Mouse (Mus musculus) CH12.LX (cell line): Measurements from ENCODE around the gene Gltpd2. TPM values are rescaled to one million over a fixed set of nuclear protein-coding genes. Genes with fewer than 3 reads are reported as not detected.

ENCODE experiments used
- DNase-seq: peaks from one replicate; pipeline ENCODE4 v3.0.0-alpha.2; 2013; ENCODE audit errors: extremely low read depth
- H3K27ac ChIP-seq: 2 replicates; pipeline ENCODE4 v1.5.1; 2012; ENCODE audit warnings: low read depth, mild to moderate bottlenecking, control low read depth, moderate library complexity; ENCODE audit not compliant: insufficient read depth
- H3K27me3 ChIP-seq: replicated peaks from 2 replicates; pipeline ENCODE3; 2012; ENCODE audit warnings: inconsistent platforms
- H3K36me3 ChIP-seq, 2 experiments: replicated peaks in 1 of 2; 2 replicates each; pipeline versions ENCODE3 to v1.6.1; 2012; ENCODE audit warnings: inconsistent platforms in 1 of 2, low read length in 1 of 2, mild to moderate bottlenecking in 1 of 2, mixed read lengths in 1 of 2, moderate library complexity in 1 of 2; ENCODE audit not compliant: control insufficient read depth in 1 of 2, insufficient read depth in 1 of 2
- H3K4me1 ChIP-seq, 2 experiments: 2 replicates each; pipeline ENCODE4 v1.6.1; 2012; ENCODE audit warnings: inconsistent platforms in 1 of 2, moderate library complexity in 1 of 2; ENCODE audit not compliant: insufficient read depth in 2 of 2, control insufficient read depth in 1 of 2
- H3K4me2 ChIP-seq: 2 replicates; pipeline ENCODE4 v1.6.1; 2012; ENCODE audit warnings: low read depth, mild to moderate bottlenecking, control low read depth; ENCODE audit not compliant: poor library complexity, insufficient read depth, severe bottlenecking
- H3K4me3 ChIP-seq, 3 experiments: fragments of 150-350 bp in 1 of 3; sonication (generic) in 1 of 3; replicated peaks in 1 of 3; 2 replicates each; pipeline versions ENCODE3 to v1.5.1; 2011 to 2012; ENCODE audit warnings: low read depth in 2 of 3, low read length in 2 of 3, mild to moderate bottlenecking in 2 of 3, moderate library complexity in 2 of 3, control low read depth in 1 of 3, improper control_type of control experiment in 1 of 3, inconsistent platforms in 1 of 3, mixed read lengths in 1 of 3; ENCODE audit not compliant: poor library complexity in 1 of 3
- H3K79me2 ChIP-seq: replicated peaks from 2 replicates; pipeline ENCODE4 v1.6.1; 2012; ENCODE audit warnings: mild to moderate bottlenecking, moderate library complexity; ENCODE audit not compliant: control insufficient read depth, poor library complexity, insufficient read depth, severe bottlenecking; ENCODE audit errors: extremely low read depth
- H3K9ac ChIP-seq: 2 replicates; pipeline ENCODE4 v1.6.1; 2012; ENCODE audit warnings: low read depth, mild to moderate bottlenecking, control low read depth, moderate library complexity; ENCODE audit not compliant: insufficient read depth
- H3K9me3 ChIP-seq: replicated peaks from 2 replicates; pipeline ENCODE3; 2012; ENCODE audit warnings: low read length, inconsistent platforms, mixed read lengths
- BHLHE40 ChIP-seq: IDR thresholded peaks from 2 replicates; pipeline ENCODE4 v1.6.1; 2011; ENCODE audit warnings: mild to moderate bottlenecking, low read depth, low read length, improper control_type of control experiment
- CHD1 ChIP-seq: IDR thresholded peaks from 2 replicates; pipeline ENCODE4 v1.6.1; 2012; ENCODE audit warnings: low read depth, low read length, improper control_type of control experiment, inconsistent platforms
- CHD2 ChIP-seq: IDR thresholded peaks from 2 replicates; pipeline ENCODE4 v1.6.1; 2011; ENCODE audit warnings: low read length, improper control_type of control experiment
- CTCF ChIP-seq, 2 experiments: IDR thresholded peaks in 1 of 2; conservative IDR thresholded peaks in 1 of 2; 2 replicates each; pipeline ENCODE4 v1.5.1; 2011 to 2012; ENCODE audit warnings: low read depth in 2 of 2, low read length in 2 of 2, improper control_type of control experiment in 1 of 2, inconsistent platforms in 1 of 2, mild to moderate bottlenecking in 1 of 2, moderate library complexity in 1 of 2
- ELF1 ChIP-seq: IDR thresholded peaks from 2 replicates; pipeline ENCODE4 v1.6.1; 2014; ENCODE audit warnings: low read depth, mild to moderate bottlenecking, inconsistent platforms, low read length, improper control_type of control experiment
- EP300 ChIP-seq: IDR thresholded peaks from 2 replicates; pipeline ENCODE4 v1.6.1; 2011; ENCODE audit warnings: low read length, improper control_type of control experiment
- ETS1 ChIP-seq: conservative IDR thresholded peaks from 2 replicates; pipeline ENCODE4 v1.6.1; 2012; ENCODE audit warnings: low read depth, mild to moderate bottlenecking, inconsistent platforms, low read length, improper control_type of control experiment, moderate library complexity
- GABPA ChIP-seq: IDR thresholded peaks from 2 replicates; pipeline ENCODE4 v1.6.1; 2012; ENCODE audit warnings: low read depth, low read length, improper control_type of control experiment, inconsistent platforms; ENCODE audit not compliant: insufficient replicate concordance
- HCFC1 ChIP-seq: IDR thresholded peaks from 2 replicates; pipeline ENCODE4 v1.6.1; 2012; ENCODE audit warnings: low read depth, mild to moderate bottlenecking, inconsistent platforms, low read length, improper control_type of control experiment
- IRF4 ChIP-seq: IDR thresholded peaks from 2 replicates; pipeline ENCODE4 v1.6.1; 2014; ENCODE audit warnings: low read depth, mild to moderate bottlenecking, inconsistent platforms, low read length, improper control_type of control experiment
- JUN ChIP-seq: IDR thresholded peaks from 2 replicates; pipeline ENCODE4 v1.6.1; 2011; ENCODE audit warnings: low read depth, mild to moderate bottlenecking, low read length, improper control_type of control experiment, moderate library complexity; ENCODE audit not compliant: insufficient read depth
- JUND ChIP-seq: conservative IDR thresholded peaks from 2 replicates; pipeline ENCODE4 v1.6.1; 2011; ENCODE audit warnings: low read depth, low read length, improper control_type of control experiment
- KAT2A ChIP-seq: IDR thresholded peaks from 2 replicates; pipeline ENCODE4 v1.6.1; 2012; ENCODE audit warnings: low read length, improper control_type of control experiment, inconsistent platforms; ENCODE audit not compliant: insufficient replicate concordance
- MAFK ChIP-seq: IDR thresholded peaks from 2 replicates; pipeline ENCODE4 v1.6.1; 2011; ENCODE audit warnings: low read length, improper control_type of control experiment; ENCODE audit not compliant: insufficient replicate concordance
- MAX ChIP-seq: IDR thresholded peaks from 2 replicates; pipeline ENCODE4 v1.6.1; 2011; ENCODE audit warnings: low read length, improper control_type of control experiment
- MEF2A ChIP-seq: IDR thresholded peaks from 2 replicates; pipeline ENCODE4 v1.6.1; 2014; ENCODE audit warnings: low read depth, mild to moderate bottlenecking, inconsistent platforms, low read length, improper control_type of control experiment, borderline replicate concordance
- MXI1 ChIP-seq: IDR thresholded peaks from 2 replicates; pipeline ENCODE4 v1.6.1; 2011; ENCODE audit warnings: mild to moderate bottlenecking, low read depth, low read length, improper control_type of control experiment
- NELFE ChIP-seq: IDR thresholded peaks from 2 replicates; pipeline ENCODE4 v1.6.1; 2011; ENCODE audit warnings: low read depth, low read length, improper control_type of control experiment
- NRF1 ChIP-seq: IDR thresholded peaks from 2 replicates; pipeline ENCODE4 v1.6.1; 2014; ENCODE audit warnings: low read depth, mild to moderate bottlenecking, inconsistent platforms, low read length, improper control_type of control experiment, moderate library complexity
- PAX5 ChIP-seq: IDR thresholded peaks from 2 replicates; pipeline ENCODE4 v1.6.1; 2012; ENCODE audit warnings: low read length, inconsistent platforms, mixed read lengths
- POLR2A ChIP-seq: IDR thresholded peaks from 2 replicates; pipeline ENCODE4 v1.6.1; 2011; ENCODE audit warnings: low read depth, mild to moderate bottlenecking, improper control_type of control experiment, low read length
- POLR2AphosphoS2 ChIP-seq: IDR thresholded peaks from 2 replicates; pipeline ENCODE4 v1.6.1; 2011; ENCODE audit warnings: low read depth, low read length, improper control_type of control experiment
- RCOR1 ChIP-seq: conservative IDR thresholded peaks from 2 replicates; pipeline ENCODE4 v1.6.1; 2012; ENCODE audit warnings: low read depth, mild to moderate bottlenecking, inconsistent platforms, low read length, improper control_type of control experiment
- SIN3A ChIP-seq: IDR thresholded peaks from 2 replicates; pipeline ENCODE4 v1.6.1; 2012; ENCODE audit warnings: low read length, improper control_type of control experiment, inconsistent platforms
- TCF12 ChIP-seq: IDR thresholded peaks from 2 replicates; pipeline ENCODE4 v1.6.1; 2014; ENCODE audit warnings: low read depth, mild to moderate bottlenecking, inconsistent platforms, low read length, improper control_type of control experiment
- UBTF ChIP-seq: IDR thresholded peaks from 2 replicates; pipeline ENCODE4 v1.6.1; 2012; ENCODE audit warnings: low read depth, mild to moderate bottlenecking, inconsistent platforms, low read length, improper control_type of control experiment, moderate library complexity
- USF1 ChIP-seq: IDR thresholded peaks from 2 replicates; pipeline ENCODE4 v1.6.1; 2014; ENCODE audit warnings: low read depth, mild to moderate bottlenecking, inconsistent platforms, low read length, improper control_type of control experiment
- USF2 ChIP-seq: conservative IDR thresholded peaks from 2 replicates; pipeline ENCODE4 v1.6.1; 2011; ENCODE audit warnings: low read depth, low read length, improper control_type of control experiment
- ZC3H11A ChIP-seq: IDR thresholded peaks from 2 replicates; pipeline ENCODE4 v1.6.1; 2012; ENCODE audit warnings: low read depth, mild to moderate bottlenecking, inconsistent platforms, low read length, improper control_type of control experiment
- ZKSCAN1 ChIP-seq: IDR thresholded peaks from 2 replicates; pipeline ENCODE4 v1.6.1; 2012; ENCODE audit warnings: low read depth, inconsistent platforms, low read length, improper control_type of control experiment, borderline replicate concordance
- ZNF384 ChIP-seq: IDR thresholded peaks from 2 replicates; pipeline ENCODE4 v1.6.1; 2012; ENCODE audit warnings: low read depth, low read length, improper control_type of control experiment, inconsistent platforms
- dilution Hi-C: fragments of 300-500 bp; cut with MboI; formaldehyde crosslinking; loops from 2 replicates; pipeline ENCODE4 v1.14.3; 2020; ENCODE audit warnings: low sequenced_read_pairs; ENCODE audit not compliant: extremely low pct_unique_long_range_greater_than_20kb, extremely low pct_ligation_motif_present
- in situ Hi-C: fragments of 300-500 bp; cut with MboI; formaldehyde crosslinking; loops from 3 replicates; pipeline ENCODE4 v1.14.3; 2019; ENCODE audit warnings: low sequenced_read_pairs, low pct_ligation_motif_present, low pct_unique_long_range_greater_than_20kb, mixed read lengths
- polyA plus RNA-seq: library from polyadenylated mRNA; unstranded; fragments of >175 nt; gene quantifications from 2 replicates; pipeline ENCODE4 v1.2.1, GENCODE M21; 2012; ENCODE audit warnings: low read depth; ENCODE audit not compliant: insufficient read length
- total RNA-seq, 2 experiments: library from RNA; depleted of rRNA; stranded (reverse); fragments of 300-350 nt in 1 of 2; fragments of >200 nt in 1 of 2; gene quantifications; 2 replicates each; pipeline ENCODE4 v1.2.3; 2012 to 2014

Gltpd2 gene
- total and polyA plus RNA-seq, 3 experiments, result 0.19 TPM; not detected in 2

DNA sequence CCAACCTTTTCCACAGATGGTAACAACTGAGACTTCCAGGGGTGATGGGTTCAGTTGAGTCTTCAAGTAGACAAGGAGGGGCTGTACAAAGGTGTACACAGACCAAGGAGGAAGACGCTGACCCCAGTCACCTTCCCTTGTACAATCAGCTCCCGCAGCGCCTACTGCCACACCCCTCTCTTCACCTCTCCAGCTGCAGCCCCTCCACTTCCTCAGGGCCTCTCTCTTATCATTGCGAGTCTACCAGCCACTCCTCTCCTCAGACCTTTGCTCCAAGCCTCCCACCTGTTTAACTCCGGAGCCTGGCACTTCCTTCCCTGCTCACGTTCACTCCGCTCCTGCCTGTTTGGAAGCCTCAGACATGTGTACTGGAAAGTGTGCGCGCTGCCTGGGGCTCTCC is 14.0 kb upstream of the Gltpd2 start, which contains the start of gene Tm4sf5:
TSS of gene Tm4sf5 (plus strand) at position 275 of the 400 bp plus-strand sequence.
- Histone ChIP-seq H3K9me3 (no peaks in the 10 kb centered on the region), H3K36me3 (no peaks in the 10 kb centered on the region), H3K4me3 (no peak within 1 kb of the TSS), H3K9ac (no peak within 1 kb of the TSS), H3K4me1 (peaks cover 10 to 54% of the 10 kb centered on the region in 2 experiments), H3K4me2 (no peak within 1 kb of the TSS), H3K79me2 (no peaks in the 10 kb centered on the region), H3K27me3 (no peaks in the 10 kb centered on the region), H3K27ac (no peak within 1 kb of the TSS)
- no peak for DNase-seq
- in situ Hi-C loops (loop anchor here (5.0 to 10.0 kb wide), 3 partner anchors 43 to 180 kb away; partner anchors contain the start of genes Alox12e and Pelp1), dilution Hi-C loops (no loop called here)
- TF ChIP-seq ELF1 (no peak), ZNF384 (no peak), IRF4 (no peak), POLR2AphosphoS2 (no peak), GABPA (no peak), RCOR1 (no peak), MEF2A (no peak), BHLHE40 (no peak), ZKSCAN1 (no peak), POLR2A (no peak), NRF1 (no peak), UBTF (no peak), PAX5 (no peak), USF2 (no peak), KAT2A (no peak), USF1 (no peak), TCF12 (no peak), JUND (no peak), SIN3A (no peak; the same call in 1 of the 2 replicates), CHD2 (no peak)

GRCm38 (mm10) chr11:70506385-70506784 is 12.6 kb upstream of the Gltpd2 start:
- Histone ChIP-seq H3K27me3 (no peaks in the 10 kb centered on the region), H3K4me1 (peaks cover 10 to 68% of the 10 kb centered on the region in 2 experiments), H3K9ac (no peak overlapping the region), H3K27ac (no peak overlapping the region), H3K4me3 (no peak overlapping the region), H3K4me2 (peak overlapping the region; percentile 54; the same call in 1 of the 2 replicates), H3K79me2 (no peaks in the 10 kb centered on the region), H3K9me3 (no peaks in the 10 kb centered on the region), H3K36me3 (no peaks in the 10 kb centered on the region)
- DNase-seq, result peak; percentile 88
- in situ Hi-C loops (loop anchor here (5.0 to 10.0 kb wide), 2 partner anchors 94 to 182 kb away; partner anchors contain the start of genes Alox12e and Pelp1), dilution Hi-C loops (no loop called here)
- peak; percentile 41 to 98; a peak in 3 of 4 replicates for TF ChIP-seq CTCF (conservative IDR thresholded peaks at IDR 0.05 in 1 of 2, IDR thresholded peaks at IDR 0.05 in 1 of 2; ENCODE audit: low read depth in 2 of 2, low read length in 2 of 2)
- no peak for TF ChIP-seq RCOR1
- TF ChIP-seq ETS1, result no peak
- TF ChIP-seq ELF1, result peak; percentile 45; the same call in 1 of the 2 replicates
- no peak for TF ChIP-seq CHD1
- peak; percentile 69 for TF ChIP-seq MAX
- 0 out of 2 replicates have a peak, but pooled peaks have one; percentile 30 for TF ChIP-seq MAFK
- TF ChIP-seq ZKSCAN1, result no peak
- no peak for TF ChIP-seq KAT2A
- TF ChIP-seq IRF4, result peak; percentile 62
- no peak for TF ChIP-seq POLR2A
- TF ChIP-seq SIN3A, result peak; percentile 65; the same call in 1 of the 2 replicates
- no peak for TF ChIP-seq PAX5
- peak; percentile 27; the same call in 1 of the 2 replicates for TF ChIP-seq HCFC1
- TF ChIP-seq EP300, result 0 out of 2 replicates have a peak, but pooled peaks have one; percentile 9
- TF ChIP-seq JUN, result no peak
- peak; percentile 73; the same call in 1 of the 2 replicates for TF ChIP-seq MXI1
- peak; percentile 54; the same call in 1 of the 2 replicates for TF ChIP-seq NELFE
- TF ChIP-seq ZC3H11A, result peak; percentile 76; the same call in 1 of the 2 replicates
- no peak for TF ChIP-seq CHD2
- peak; percentile 80 for TF ChIP-seq ZNF384
- no peak for TF ChIP-seq USF1
- TF ChIP-seq USF2, result no peak
